Mouse (Mus musculus): ENCODE results near the gene Ispd.

GRCm38 (mm10) chr12:36723302-36723701 lies 342.1 kb downstream of the Ispd start:
- TF ChIP-seq CTCF (IDR thresholded peaks at IDR 0.05; ENCODE audit: insufficient read depth, low read length) (no peak), POLR2A (IDR thresholded peaks at IDR 0.05; ENCODE audit: borderline replicate concordance, extremely low read depth, low read depth, low read length) (no peak)
